Mouse (Mus musculus): ENCODE results near the gene Cwf19l1. TPM values are rescaled to one million over a fixed set of nuclear protein-coding genes. Genes with fewer than 3 reads are reported as not detected.

The Cwf19l1 gene
- polyA plus RNA-seq, 1 experiment from 2014 or later = 10.7 TPM

DNA sequence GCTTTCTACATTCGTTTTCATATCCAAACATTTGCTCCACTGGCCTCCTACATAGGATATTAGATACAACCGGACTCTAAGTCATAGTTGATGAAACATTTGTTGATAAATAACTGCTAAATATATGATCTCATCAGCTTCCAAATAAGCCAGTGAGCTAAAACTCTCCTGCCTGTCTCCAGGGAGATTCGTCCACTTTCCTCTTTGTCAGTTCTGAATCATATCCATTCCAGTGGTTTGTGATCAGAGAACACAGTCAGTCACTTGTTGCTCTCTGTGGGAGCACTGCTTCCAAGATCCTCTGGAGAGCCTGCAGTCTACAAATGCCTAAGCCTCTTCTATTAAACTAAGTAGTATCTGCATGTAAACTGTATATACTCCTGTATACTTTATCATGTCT lies 75.5 kb downstream of the Cwf19l1 start:
- H3K9ac ChIP-seq (ENCODE audit: low read depth, low read length) = no peak overlapping the region
- no peak for TF ChIP-seq CTCF (IDR thresholded peaks at IDR 0.05; ENCODE audit: low read depth)
- no peaks in the 10 kb centered on the region for H3K4me1 ChIP-seq (replicated peaks; ENCODE audit: control insufficient read depth, insufficient read depth, low read length)
- WGBS = 83% methylated on average over 3 of the region's 3 CpGs
- H3K4me2 ChIP-seq (replicated peaks; ENCODE audit: low read depth) = no peak overlapping the region
- H3K36me3 ChIP-seq (ENCODE audit: control insufficient read depth, insufficient read depth) = peaks cover 37% of the 10 kb centered on the region
- no peaks in the 10 kb centered on the region for H3K27me3 ChIP-seq (replicated peaks; ENCODE audit: control insufficient read depth, insufficient read depth, low read length)
- H3K9me3 ChIP-seq (ENCODE audit: control insufficient read depth) = no peaks in the 10 kb centered on the region
- no peak for ATAC-seq
- no peak overlapping the region for H3K27ac ChIP-seq (ENCODE audit: low read depth, low read length)
- no peak overlapping the region for H3K4me3 ChIP-seq (ENCODE audit: low read depth, low read length)

Other genes starting within 250 kb of the Cwf19l1 start
- gene Dnmbp, start 195.7 kb downstream of the Cwf19l1 start, polyA plus RNA-seq (2015; fragmentation: Nextera tagmentation; extraction: Ambion mirVana) = 21.4 TPM in 2 replicates
- 14.3 and 18.7 TPM in 2 replicates for gene Cpn1, start 149.3 kb downstream of the Cwf19l1 start, polyA plus RNA-seq (2015; fragmentation: Nextera tagmentation; extraction: Ambion mirVana)
- 2.7 and 4.0 TPM in 2 replicates for gene Cyp2c23, start 106.7 kb downstream of the Cwf19l1 start, polyA plus RNA-seq (2015; fragmentation: Nextera tagmentation; extraction: Ambion mirVana)
- 21.0 and 24.3 TPM in 2 replicates for gene Erlin1, start 66.1 kb downstream of the Cwf19l1 start, polyA plus RNA-seq (2015; fragmentation: Nextera tagmentation; extraction: Ambion mirVana)
- gene Chuk, start 28.4 kb downstream of the Cwf19l1 start, polyA plus RNA-seq (2015; fragmentation: Nextera tagmentation; extraction: Ambion mirVana) = 41.2 and 46.7 TPM in 2 replicates
- gene Bloc1s2, start 10.6 kb upstream of the Cwf19l1 start, polyA plus RNA-seq (2015; fragmentation: Nextera tagmentation; extraction: Ambion mirVana) = 76.2 and 78.4 TPM in 2 replicates
- not detected in 2 replicates for gene Pkd2l1, start 56.6 kb upstream of the Cwf19l1 start, polyA plus RNA-seq (2015; fragmentation: Nextera tagmentation; extraction: Ambion mirVana)
- not detected in 2 replicates for gene Scd3, start 67.4 kb upstream of the Cwf19l1 start, polyA plus RNA-seq (2015; fragmentation: Nextera tagmentation; extraction: Ambion mirVana)
- 35.6 and 42.1 TPM in 2 replicates for gene Scd2, start 157.8 kb upstream of the Cwf19l1 start, polyA plus RNA-seq (2015; fragmentation: Nextera tagmentation; extraction: Ambion mirVana)
- 0.04 TPM in 1 of 2 replicates, not detected in the other for gene Scd4, start 197.2 kb upstream of the Cwf19l1 start, polyA plus RNA-seq (2015; fragmentation: Nextera tagmentation; extraction: Ambion mirVana)

Measured in intestine, postnatal 0 days (tissue).